Mouse (Mus musculus): Measurements from ENCODE around the gene Tmem240. TPM values are rescaled to one million over a fixed set of nuclear protein-coding genes. Genes with fewer than 3 reads are reported as not detected.
"Not testable (repeated sequence)": the region's sequence is repeated elsewhere in the genome, so short reads cannot be mapped to it uniquely, and the experiment has no call there.

Gene Tmem240
- polyA plus RNA-seq (2015; fragmentation: Nextera tagmentation; extraction: Ambion mirVana): 0.46 and 0.51 TPM in 2 replicates

- Histone ChIP-seq H3K27ac (replicated peaks) (peak within 1 kb of the TSS; percentile 87), H3K4me3 (peak within 1 kb of the TSS; percentile 84), H3K9ac (peak within 1 kb of the TSS; percentile 91), H3K36me3 (peaks cover 47% of the 10 kb centered on the region), H3K9me3 (no peaks in the 10 kb centered on the region), H3K4me1 (peaks cover 18% of the 10 kb centered on the region), H3K27me3 (replicated peaks) (no peaks in the 10 kb centered on the region), H3K4me2 (peak within 1 kb of the TSS; percentile 92)
- WGBS: under 1% methylated on average over 34 of the region's 35 CpGs
- ATAC-seq (ENCODE audit: extremely low read depth, insufficient number of reproducible peaks, low FRiP score, low TSS enrichment): peak; percentile 76
Observed at GRCm38 (mm10) chr4:155734350-155734941, at the start of gene Tmem240. TSS of gene Tmem240 (plus strand) at chr4:155734800.

- WGBS: 58% methylated on average over 4 of the region's 4 CpGs
- not testable (repeated sequence) for H3K36me3 ChIP-seq; H3K27ac ChIP-seq (replicated peaks); H3K9ac ChIP-seq; H3K4me2 ChIP-seq; H3K4me3 ChIP-seq; H3K4me1 ChIP-seq; ATAC-seq (ENCODE audit: extremely low read depth, insufficient number of reproducible peaks, low FRiP score, low TSS enrichment); H3K9me3 ChIP-seq
- peaks cover 10% of the 10 kb centered on the region; the same call in 1 of the 2 replicates for H3K27me3 ChIP-seq (replicated peaks)
Observed at GRCm38 (mm10) chr4:155687764-155688163, 46.8 kb upstream of the Tmem240 start.

GRCm38 (mm10) chr4:155690571-155691375 is 43.8 kb upstream of the Tmem240 start:
- ATAC-seq (ENCODE audit: extremely low read depth, insufficient number of reproducible peaks, low FRiP score, low TSS enrichment): no peak
- H3K36me3 ChIP-seq: no peaks in the 10 kb centered on the region
- no peak overlapping the region for H3K4me3 ChIP-seq
- H3K9me3 ChIP-seq: no peaks in the 10 kb centered on the region
- H3K27me3 ChIP-seq (replicated peaks): peaks cover 28% of the 10 kb centered on the region
- no peak overlapping the region for H3K27ac ChIP-seq (replicated peaks)
- H3K9ac ChIP-seq: no peak overlapping the region
- peaks cover 9% of the 10 kb centered on the region for H3K4me1 ChIP-seq
- 71% methylated on average over 12 of the region's 12 CpGs for WGBS
- no peak overlapping the region for H3K4me2 ChIP-seq

GRCm38 (mm10) chr4:155692421-155692820 is 42.2 kb upstream of the Tmem240 start:
- WGBS: 92% methylated on average over 3 of the region's 3 CpGs
- Histone ChIP-seq H3K9me3 (no peaks in the 10 kb centered on the region), H3K4me2 (no peak overlapping the region), H3K27me3 (replicated peaks) (peaks cover 37% of the 10 kb centered on the region), H3K36me3 (no peaks in the 10 kb centered on the region), H3K9ac (no peak overlapping the region), H3K4me1 (peaks cover 14% of the 10 kb centered on the region), H3K4me3 (no peak overlapping the region), H3K27ac (replicated peaks) (no peak overlapping the region)
- ATAC-seq (ENCODE audit: extremely low read depth, insufficient number of reproducible peaks, low FRiP score, low TSS enrichment): no peak

GRCm38 (mm10) chr4:155694111-155694481 is 40.5 kb upstream of the Tmem240 start, which contains the start of gene Fndc10:
TSS of gene Fndc10 (plus strand) at chr4:155694342.
- Histone ChIP-seq H3K4me3 (peak within 1 kb of the TSS; percentile 76), H3K27ac (replicated peaks) (peak within 1 kb of the TSS; percentile 32; the same call in 1 of the 2 replicates)

GRCm38 (mm10) chr4:155694482-155695401 is 39.9 kb upstream of the Tmem240 start:
- peak overlapping the region; percentile 76 for H3K4me3 ChIP-seq
- H3K27ac ChIP-seq (replicated peaks): peak overlapping the region; percentile 32; the same call in 1 of the 2 replicates
- peak; percentile 45; the same call in 1 of the 2 replicates for ATAC-seq (ENCODE audit: extremely low read depth, insufficient number of reproducible peaks, low FRiP score, low TSS enrichment)
- H3K27me3 ChIP-seq (replicated peaks): peaks cover 37% of the 10 kb centered on the region
- 1% methylated on average over 89 of the region's 92 CpGs for WGBS
- peak overlapping the region; percentile 85 for H3K9ac ChIP-seq
- no peaks in the 10 kb centered on the region for H3K9me3 ChIP-seq
- H3K36me3 ChIP-seq: no peaks in the 10 kb centered on the region
- peaks cover 14% of the 10 kb centered on the region for H3K4me1 ChIP-seq
- peak overlapping the region; percentile 98 for H3K4me2 ChIP-seq

More at GRCm38 (mm10) chr4:155694111-155694481, 40.5 kb upstream of the Tmem240 start, which contains the start of gene Fndc10:
- Histone ChIP-seq H3K4me1 (peaks cover 14% of the 10 kb centered on the region), H3K4me2 (peak within 1 kb of the TSS; percentile 98), H3K27me3 (replicated peaks) (peaks cover 37% of the 10 kb centered on the region), H3K36me3 (no peaks in the 10 kb centered on the region), H3K9ac (peak within 1 kb of the TSS; percentile 85), H3K9me3 (no peaks in the 10 kb centered on the region)
- WGBS: 2% methylated on average over 24 of the region's 47 CpGs
- ATAC-seq (ENCODE audit: extremely low read depth, insufficient number of reproducible peaks, low FRiP score, low TSS enrichment): peak; percentile 58; the same call in 1 of the 2 replicates

- Histone ChIP-seq H3K36me3 (no peaks in the 10 kb centered on the region), H3K9ac (peak overlapping the region; percentile 85), H3K4me3 (peak overlapping the region; percentile 76), H3K27ac (replicated peaks) (no peak overlapping the region), H3K27me3 (replicated peaks) (peaks cover 31% of the 10 kb centered on the region), H3K4me2 (peak overlapping the region; percentile 98), H3K9me3 (no peaks in the 10 kb centered on the region), H3K4me1 (peaks cover 14% of the 10 kb centered on the region)
- no peak for ATAC-seq (ENCODE audit: extremely low read depth, insufficient number of reproducible peaks, low FRiP score, low TSS enrichment)
- WGBS: 76% methylated on average over 4 of the region's 4 CpGs
Observed at GRCm38 (mm10) chr4:155695531-155696062, 39.0 kb upstream of the Tmem240 start.

- Histone ChIP-seq H3K4me2 (no peak overlapping the region; the same call in 1 of the 2 replicates), H3K9me3 (no peaks in the 10 kb centered on the region), H3K27me3 (replicated peaks) (peaks cover 27% of the 10 kb centered on the region), H3K27ac (replicated peaks) (no peak overlapping the region), H3K4me3 (no peak overlapping the region), H3K9ac (0 out of 2 replicates have a peak overlapping the region, but pooled peaks have one; percentile 24), H3K36me3 (no peaks in the 10 kb centered on the region), H3K4me1 (peaks cover 14% of the 10 kb centered on the region)
- WGBS: 63% methylated on average over 16 of the region's 16 CpGs
- ATAC-seq (ENCODE audit: extremely low read depth, insufficient number of reproducible peaks, low FRiP score, low TSS enrichment): no peak
Observed at GRCm38 (mm10) chr4:155696261-155697255, 38.0 kb upstream of the Tmem240 start.

GRCm38 (mm10) chr4:155700425-155700824 is 34.2 kb upstream of the Tmem240 start:
- no peak overlapping the region for H3K4me3 ChIP-seq
- H3K4me2 ChIP-seq: no peak overlapping the region
- H3K36me3 ChIP-seq: no peaks in the 10 kb centered on the region
- H3K27ac ChIP-seq (replicated peaks): no peak overlapping the region
- H3K4me1 ChIP-seq: peaks cover 15% of the 10 kb centered on the region
- H3K9me3 ChIP-seq: no peaks in the 10 kb centered on the region
- H3K9ac ChIP-seq: no peak overlapping the region
- no peak for ATAC-seq (ENCODE audit: extremely low read depth, insufficient number of reproducible peaks, low FRiP score, low TSS enrichment)
- H3K27me3 ChIP-seq (replicated peaks): peaks cover 12% of the 10 kb centered on the region
